Mouse (Mus musculus) liver, postnatal 0 days (tissue): ENCODE data around the gene Cstf1.

Source experiments
- CTCF ChIP-seq: sonication (generic); IDR thresholded peaks from 2 replicates; pipeline ENCODE4 v1.5.1; 2016; ENCODE audit warnings: antibody characterized with exemption, low read depth
- EP300 ChIP-seq: IDR thresholded peaks from 2 replicates; pipeline ENCODE4 v1.6.1; 2016; ENCODE audit warnings: antibody characterized with exemption, low read depth, mild to moderate bottlenecking

DNA sequence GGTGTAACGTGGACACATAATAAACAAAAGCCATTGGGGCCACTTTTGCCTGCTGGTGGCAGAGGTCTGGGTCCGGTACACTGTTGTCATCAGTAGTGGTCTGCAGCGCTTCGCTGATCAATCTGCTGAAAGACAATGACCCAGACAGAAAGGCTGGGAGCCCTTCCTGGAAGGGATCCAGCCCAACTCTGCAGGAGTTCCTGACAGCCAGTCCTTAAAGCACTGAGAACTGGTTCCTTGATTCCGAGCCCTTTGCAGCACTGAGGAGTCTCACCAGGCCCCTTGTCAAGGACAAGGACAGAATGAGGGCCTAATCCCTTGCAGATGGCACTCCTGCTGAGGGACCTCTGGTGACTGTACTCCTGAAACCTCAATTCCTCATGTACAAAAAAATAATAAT lies 28.9 kb upstream of the Cstf1 start:
- no peak for TF ChIP-seq CTCF
- no peak for TF ChIP-seq EP300
